Mouse (Mus musculus) limb, embryonic 12.5 days (tissue): ENCODE results near the gene Ifitm10. TPM values are rescaled to one million over a fixed set of nuclear protein-coding genes. Genes with fewer than 3 reads are reported as not detected.

Experiments
- ATAC-seq: fragments of 200-750 bp; cut with Nextera tagmentation; 2 replicates; pipeline ENCODE4 v1.8.0; 2017; ENCODE audit warnings: low read depth, moderate TSS enrichment; ENCODE audit not compliant: insufficient number of reproducible peaks, insufficient read depth, low FRiP score, low TSS enrichment
- H3K27ac ChIP-seq: fragments of 300-500 bp; sonication (generic); 2 replicates; pipeline ENCODE4 v1.5.1; 2016; ENCODE audit warnings: mild to moderate bottlenecking, moderate library complexity
- H3K27me3 ChIP-seq: fragments of 300-500 bp; sonication (generic); 2 replicates; pipeline ENCODE4 v1.6.1; 2016; ENCODE audit warnings: mild to moderate bottlenecking, moderate library complexity
- H3K36me3 ChIP-seq: fragments of 300-500 bp; sonication (generic); 2 replicates; pipeline ENCODE4 v1.6.1; 2016; ENCODE audit warnings: mild to moderate bottlenecking, moderate library complexity
- H3K4me1 ChIP-seq: fragments of 300-500 bp; sonication (generic); replicated peaks from 2 replicates; pipeline ENCODE4 v1.6.1; 2016
- H3K4me2 ChIP-seq: fragments of 300-500 bp; sonication (generic); 2 replicates; pipeline ENCODE4 v1.6.1; 2016; ENCODE audit warnings: mild to moderate bottlenecking, moderate library complexity
- H3K4me3 ChIP-seq: fragments of 300-500 bp; sonication (generic); replicated peaks from 2 replicates; pipeline ENCODE4 v1.5.1; 2016; ENCODE audit warnings: mild to moderate bottlenecking
- H3K9ac ChIP-seq: fragments of 300-500 bp; sonication (generic); replicated peaks from 2 replicates; pipeline ENCODE4 v1.6.1; 2016; ENCODE audit warnings: mild to moderate bottlenecking, moderate library complexity
- H3K9me3 ChIP-seq: fragments of 300-500 bp; sonication (generic); 2 replicates; pipeline ENCODE4 v1.6.1; 2016; ENCODE audit warnings: mild to moderate bottlenecking, moderate library complexity
- WGBS: fragments of 180-500 bp; shearing (Covaris S2); methylation state at CpG from one replicate; pipeline ENCODE4 v1.1.7; 2016; 5-methylcytosine and 5-hydroxymethylcytosine counted together
- polyA plus RNA-seq: library from polyadenylated mRNA; unstranded; fragments of >200 nt; fragmentation: Nextera tagmentation; extraction: Ambion mirVana; gene quantifications from 2 replicates; pipeline ENCODE4 v1.2.1, GENCODE M21; 2016

The Ifitm10 gene
- polyA plus RNA-seq, 1 experiment from 2014 or later = 0.33 TPM

GRCm38 (mm10) chr7:142403591-142403990 lies 30.0 kb upstream of the Ifitm10 start:
- no peaks in the 10 kb centered on the region for H3K27me3 ChIP-seq
- no peaks in the 10 kb centered on the region for H3K36me3 ChIP-seq
- H3K27ac ChIP-seq = no peak overlapping the region
- H3K9me3 ChIP-seq = no peaks in the 10 kb centered on the region
- no peak for ATAC-seq
- 88% methylated on average over 4 of the region's 4 CpGs for WGBS
- H3K4me2 ChIP-seq = no peak overlapping the region
- H3K9ac ChIP-seq = no peak overlapping the region
- peaks cover 4% of the 10 kb centered on the region for H3K4me1 ChIP-seq
- no peak overlapping the region for H3K4me3 ChIP-seq

DNA sequence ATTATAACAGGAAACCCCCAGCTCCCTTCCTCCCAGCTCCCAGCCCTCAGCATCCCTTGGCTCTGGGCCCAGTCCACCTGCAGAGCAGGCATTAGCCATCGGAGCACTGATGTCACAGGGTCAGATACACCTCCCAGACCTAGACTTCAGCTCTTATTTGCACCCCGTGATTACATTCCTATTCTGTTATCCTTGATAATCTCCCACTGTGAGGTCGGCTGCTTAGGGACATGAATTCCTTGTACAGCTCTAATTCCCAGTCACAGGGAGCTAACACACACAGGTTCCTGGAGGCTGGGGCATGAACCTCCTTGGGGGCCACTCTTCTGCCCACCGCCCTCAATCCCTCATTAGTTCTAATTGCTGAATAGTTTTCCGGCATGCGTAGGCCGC lies 27.2 kb upstream of the Ifitm10 start:
- no peaks in the 10 kb centered on the region for H3K36me3 ChIP-seq
- ATAC-seq = no peak
- H3K27ac ChIP-seq = no peak overlapping the region
- H3K4me1 ChIP-seq = peaks cover 4% of the 10 kb centered on the region
- H3K9ac ChIP-seq = no peak overlapping the region
- H3K4me3 ChIP-seq = no peak overlapping the region
- no peaks in the 10 kb centered on the region for H3K27me3 ChIP-seq
- H3K9me3 ChIP-seq = no peaks in the 10 kb centered on the region
- H3K4me2 ChIP-seq = no peak overlapping the region
- 46% methylated on average over 7 of the region's 7 CpGs for WGBS

DNA sequence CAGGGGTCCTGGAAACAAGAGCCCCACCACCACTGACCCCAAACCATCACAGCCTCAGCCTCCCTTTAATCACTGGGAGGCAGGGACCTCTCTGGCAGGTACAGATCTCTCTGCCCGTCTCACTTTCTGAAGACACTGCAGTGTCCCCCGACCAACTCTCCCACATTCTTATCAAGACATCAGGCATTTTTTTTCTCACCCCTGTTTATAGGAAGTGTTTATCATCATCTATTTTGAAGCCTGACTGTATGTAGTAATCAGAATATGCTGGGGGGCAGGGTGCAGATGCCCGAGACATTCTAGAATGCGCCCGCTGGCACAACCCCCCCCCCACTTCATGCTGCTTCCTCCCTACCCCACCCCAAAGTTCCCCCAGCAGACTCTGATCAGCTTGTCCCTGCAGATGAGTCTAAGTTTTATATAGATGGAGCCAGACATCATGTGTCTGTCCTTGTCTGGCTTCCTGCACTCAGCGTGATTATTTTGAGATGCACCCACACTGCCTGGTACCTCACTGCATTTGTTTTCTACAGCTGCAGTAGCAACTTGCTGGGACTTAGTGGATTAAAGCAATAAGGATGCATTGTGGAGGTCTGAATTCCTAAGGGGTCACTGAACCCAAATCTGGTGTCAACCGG lies 26.7 kb upstream of the Ifitm10 start:
- Histone ChIP-seq H3K27me3 (no peaks in the 10 kb centered on the region), H3K36me3 (no peaks in the 10 kb centered on the region), H3K4me1 (peaks cover 4% of the 10 kb centered on the region), H3K9ac (no peak overlapping the region), H3K4me2 (no peak overlapping the region), H3K4me3 (no peak overlapping the region), H3K27ac (no peak overlapping the region), H3K9me3 (no peaks in the 10 kb centered on the region)
- 68% methylated on average over 7 of the region's 7 CpGs for WGBS
- no peak for ATAC-seq

- H3K4me3 ChIP-seq = no peak overlapping the region
- no peaks in the 10 kb centered on the region for H3K27me3 ChIP-seq
- H3K9me3 ChIP-seq = no peaks in the 10 kb centered on the region
- no peak overlapping the region for H3K27ac ChIP-seq
- H3K9ac ChIP-seq = no peak overlapping the region
- no peaks in the 10 kb centered on the region for H3K36me3 ChIP-seq
- peaks cover 4% of the 10 kb centered on the region for H3K4me1 ChIP-seq
- no peak overlapping the region for H3K4me2 ChIP-seq
- 65% methylated on average over 1 of the region's 1 CpGs for WGBS
- ATAC-seq = no peak
Measured at GRCm38 (mm10) chr7:142399250-142399649, 25.7 kb upstream of the Ifitm10 start.

DNA sequence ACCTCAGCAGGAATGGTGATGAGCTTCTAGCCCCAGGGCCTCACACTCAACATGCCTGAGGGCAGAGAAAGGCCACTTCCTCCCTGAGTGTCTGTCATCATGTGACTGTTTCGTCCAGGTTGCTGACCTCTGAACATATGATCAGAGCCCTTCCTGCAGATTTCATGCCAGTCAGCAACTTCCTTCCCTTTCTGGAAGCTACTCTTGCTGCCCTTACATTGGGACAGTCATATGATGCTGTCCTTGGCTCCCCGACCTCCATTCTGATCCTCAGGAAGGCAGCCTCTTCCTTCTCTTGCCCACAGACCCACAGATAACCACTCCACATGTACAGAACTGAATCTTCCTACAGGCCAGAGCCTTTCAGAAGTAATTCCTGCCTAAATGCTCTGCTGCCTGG lies 24.5 kb upstream of the Ifitm10 start:
- ATAC-seq = no peak
- 67% methylated on average over 2 of the region's 2 CpGs for WGBS

DNA sequence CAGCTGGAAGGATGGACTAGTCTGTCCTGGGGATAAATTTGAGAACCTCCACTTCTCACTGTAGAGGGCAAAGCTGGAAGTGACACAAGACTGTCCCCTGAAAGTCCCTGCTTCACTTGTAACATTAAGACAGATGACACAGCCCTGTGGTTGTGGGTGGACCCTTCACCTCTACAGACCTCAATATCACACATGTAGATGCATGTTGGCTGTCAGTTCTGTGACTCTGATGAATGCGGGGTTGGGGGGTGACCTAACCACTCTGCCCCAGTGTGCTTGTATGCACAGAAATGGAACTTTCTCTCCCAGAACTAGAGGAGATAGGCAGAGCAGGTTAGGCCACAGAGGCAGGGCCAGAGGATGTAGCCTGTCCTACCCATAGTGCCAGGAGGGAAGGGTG lies 23.1 kb upstream of the Ifitm10 start:
- no peaks in the 10 kb centered on the region for H3K27me3 ChIP-seq
- H3K36me3 ChIP-seq = no peaks in the 10 kb centered on the region
- H3K27ac ChIP-seq = no peak overlapping the region
- peaks cover 4% of the 10 kb centered on the region for H3K4me1 ChIP-seq
- no peak overlapping the region for H3K9ac ChIP-seq
- H3K9me3 ChIP-seq = no peaks in the 10 kb centered on the region
- no peak overlapping the region for H3K4me3 ChIP-seq
- ATAC-seq = no peak
- 98% methylated on average over 1 of the region's 1 CpGs for WGBS
- no peak overlapping the region for H3K4me2 ChIP-seq

More for the DNA sequence above, 24.5 kb upstream of the Ifitm10 start:
- Histone ChIP-seq H3K9ac (no peak overlapping the region), H3K4me2 (no peak overlapping the region), H3K27me3 (no peaks in the 10 kb centered on the region), H3K27ac (no peak overlapping the region), H3K36me3 (no peaks in the 10 kb centered on the region), H3K4me3 (no peak overlapping the region), H3K9me3 (no peaks in the 10 kb centered on the region), H3K4me1 (peaks cover 4% of the 10 kb centered on the region)

GRCm38 (mm10) chr7:142395472-142395871 lies 21.9 kb upstream of the Ifitm10 start:
- no peak overlapping the region for H3K4me3 ChIP-seq
- WGBS = 90% methylated on average over 4 of the region's 4 CpGs
- no peaks in the 10 kb centered on the region for H3K36me3 ChIP-seq
- no peaks in the 10 kb centered on the region for H3K9me3 ChIP-seq
- H3K27ac ChIP-seq = no peak overlapping the region
- no peak overlapping the region for H3K9ac ChIP-seq
- H3K27me3 ChIP-seq = no peaks in the 10 kb centered on the region
- no peak overlapping the region for H3K4me2 ChIP-seq
- ATAC-seq = no peak
- H3K4me1 ChIP-seq = no peaks in the 10 kb centered on the region

GRCm38 (mm10) chr7:142394261-142395190 lies 21.0 kb upstream of the Ifitm10 start:
- no peaks in the 10 kb centered on the region for H3K4me1 ChIP-seq
- H3K9ac ChIP-seq = no peak overlapping the region
- H3K4me3 ChIP-seq = no peak overlapping the region
- no peaks in the 10 kb centered on the region for H3K9me3 ChIP-seq
- no peaks in the 10 kb centered on the region for H3K27me3 ChIP-seq
- ATAC-seq = no peak
- H3K4me2 ChIP-seq = no peak overlapping the region
- H3K36me3 ChIP-seq = no peaks in the 10 kb centered on the region
- no peak overlapping the region for H3K27ac ChIP-seq
- 68% methylated on average over 6 of the region's 6 CpGs for WGBS

DNA sequence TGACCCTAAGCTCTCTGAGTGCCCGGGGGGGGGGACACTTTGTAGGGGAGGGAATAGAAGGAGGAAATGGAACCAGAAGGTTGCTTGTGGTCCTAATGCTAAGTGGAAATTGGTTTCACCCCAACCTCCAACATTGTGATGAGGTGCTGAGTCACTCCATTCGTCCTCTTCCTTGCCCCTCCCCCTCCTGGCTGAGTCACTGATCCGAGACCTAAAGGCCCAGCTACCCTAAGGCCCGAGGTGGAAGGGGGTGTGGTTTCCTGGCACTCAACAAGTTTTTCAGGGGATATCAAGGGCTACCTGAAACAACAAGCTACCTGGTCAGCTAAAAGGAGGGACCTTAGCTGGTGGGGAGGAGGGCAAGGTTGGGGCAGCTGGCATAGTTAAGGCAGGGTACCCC lies 19.6 kb upstream of the Ifitm10 start:
- H3K4me3 ChIP-seq = no peak overlapping the region
- WGBS = 26% methylated on average over 4 of the region's 4 CpGs
- ATAC-seq = no peak
- no peak overlapping the region for H3K4me2 ChIP-seq
- no peak overlapping the region for H3K9ac ChIP-seq
- H3K9me3 ChIP-seq = no peaks in the 10 kb centered on the region
- H3K4me1 ChIP-seq = no peaks in the 10 kb centered on the region
- H3K27me3 ChIP-seq = no peaks in the 10 kb centered on the region
- H3K27ac ChIP-seq = no peak overlapping the region
- H3K36me3 ChIP-seq = no peaks in the 10 kb centered on the region

DNA sequence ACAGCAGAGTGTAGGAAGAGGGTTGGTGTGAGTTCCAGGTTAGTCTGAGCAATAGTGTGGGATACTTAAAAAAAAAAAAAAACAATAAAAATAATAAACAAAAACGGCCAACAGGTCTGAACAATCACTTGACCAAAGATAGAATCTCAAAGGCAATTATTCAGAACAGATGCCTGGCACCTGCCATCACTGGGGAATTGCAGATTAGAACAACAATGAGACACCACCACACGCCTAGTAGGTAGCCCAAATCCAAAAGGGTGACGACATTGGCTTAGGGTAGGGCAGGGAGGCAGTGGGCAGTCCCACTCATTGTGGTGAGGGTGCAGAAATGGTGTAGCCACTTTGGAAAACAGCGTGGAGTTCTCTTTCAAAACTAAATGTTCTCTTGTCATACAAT lies 18.1 kb upstream of the Ifitm10 start:
- Histone ChIP-seq H3K36me3 (no peaks in the 10 kb centered on the region), H3K4me2 (no peak overlapping the region), H3K27me3 (no peaks in the 10 kb centered on the region), H3K27ac (no peak overlapping the region), H3K4me1 (peaks cover 7% of the 10 kb centered on the region), H3K4me3 (no peak overlapping the region), H3K9ac (no peak overlapping the region), H3K9me3 (no peaks in the 10 kb centered on the region)
- ATAC-seq = no peak
- WGBS = 69% methylated on average over 4 of the region's 4 CpGs

DNA sequence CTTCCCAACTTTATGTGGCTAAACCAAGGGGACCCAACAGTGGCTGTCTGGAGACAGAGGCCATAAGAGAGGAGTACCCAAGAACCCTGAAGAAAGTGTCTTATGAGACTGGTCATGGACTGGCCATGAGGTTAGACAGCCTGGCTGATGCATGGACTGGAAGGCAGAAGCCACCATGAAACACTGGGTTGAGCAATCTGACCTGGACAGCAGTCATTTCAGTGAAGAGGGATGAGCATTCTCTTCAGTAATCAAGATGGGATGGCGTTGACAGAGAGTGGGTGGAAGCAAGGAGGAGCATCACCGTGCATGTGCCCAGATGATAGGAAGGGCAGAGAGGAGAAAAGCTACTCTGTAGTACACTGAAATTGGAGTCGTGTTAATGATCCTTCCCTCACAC lies 17.6 kb upstream of the Ifitm10 start:
- H3K4me1 ChIP-seq = peaks cover 12% of the 10 kb centered on the region
- H3K36me3 ChIP-seq = no peaks in the 10 kb centered on the region
- WGBS = 80% methylated on average over 3 of the region's 3 CpGs
- no peaks in the 10 kb centered on the region for H3K27me3 ChIP-seq
- H3K4me2 ChIP-seq = no peak overlapping the region
- H3K27ac ChIP-seq = no peak overlapping the region
- ATAC-seq = no peak
- no peak overlapping the region for H3K9ac ChIP-seq
- no peaks in the 10 kb centered on the region for H3K9me3 ChIP-seq
- no peak overlapping the region for H3K4me3 ChIP-seq
